Mouse (Mus musculus): ENCODE measurements around the gene Gm2a.
"Not testable (repeated sequence)": the region's sequence is repeated elsewhere in the genome, so short reads cannot be mapped to it uniquely, and the experiment has no call there.

Gene Gm2a

GRCm38 (mm10) chr11:55096731-55097462 is 1.0 kb upstream of the Gm2a start:
- no peak for DNase-seq (ENCODE audit: low spot score in 2 of 2)

GRCm38 (mm10) chr11:55098189-55098915 is 437 bp downstream of the Gm2a start:
- no peak for DNase-seq (ENCODE audit: low spot score in 2 of 2)

- no peak for DNase-seq (ENCODE audit: low spot score in 2 of 2)
Measured at GRCm38 (mm10) chr11:55099019-55099771, 1.3 kb downstream of the Gm2a start.

- DNase-seq (ENCODE audit: low spot score in 2 of 2) = peak in 1 of 2 experiments; percentile 44
Measured at GRCm38 (mm10) chr11:55099868-55100267, 2.0 kb downstream of the Gm2a start.

GRCm38 (mm10) chr11:55102015-55102414 is 4.1 kb downstream of the Gm2a start:
- DNase-seq (ENCODE audit: low spot score in 2 of 2) = no peak

- no peak for DNase-seq (ENCODE audit: low spot score in 2 of 2)
Measured at GRCm38 (mm10) chr11:55103229-55103628, 5.3 kb downstream of the Gm2a start.

- DNase-seq (ENCODE audit: low spot score in 2 of 2) = no peak
Measured at GRCm38 (mm10) chr11:55105389-55105788, 7.5 kb downstream of the Gm2a start.

GRCm38 (mm10) chr11:55106636-55107035 is 8.7 kb downstream of the Gm2a start:
- DNase-seq (ENCODE audit: low spot score in 2 of 2) = no peak

GRCm38 (mm10) chr11:55109521-55110300 is 11.8 kb downstream of the Gm2a start:
- no peak for DNase-seq (ENCODE audit: low spot score in 2 of 2)

- DNase-seq (ENCODE audit: low spot score in 2 of 2) = no peak
Measured at GRCm38 (mm10) chr11:55110566-55111169, 12.8 kb downstream of the Gm2a start.

GRCm38 (mm10) chr11:55113209-55113860 is 15.4 kb downstream of the Gm2a start:
- peak in 1 of 2 experiments; percentile 63 for DNase-seq (ENCODE audit: low spot score in 2 of 2)

- not testable (repeated sequence) for DNase-seq (ENCODE audit: low spot score in 2 of 2)
Measured at GRCm38 (mm10) chr11:55113861-55114250, 15.9 kb downstream of the Gm2a start.

GRCm38 (mm10) chr11:55114291-55114690 is 16.4 kb downstream of the Gm2a start:
- DNase-seq (ENCODE audit: low spot score in 2 of 2) = no peak

- no peak for DNase-seq (ENCODE audit: low spot score in 2 of 2)
Measured at GRCm38 (mm10) chr11:55116004-55116403, 18.1 kb downstream of the Gm2a start.

- no peak for DNase-seq (ENCODE audit: low spot score in 2 of 2)
Measured at GRCm38 (mm10) chr11:55117031-55117430, 19.1 kb downstream of the Gm2a start.

- no peak for DNase-seq (ENCODE audit: low spot score in 2 of 2)
Measured at GRCm38 (mm10) chr11:55120279-55120678, 22.4 kb downstream of the Gm2a start.

- DNase-seq (ENCODE audit: low spot score in 2 of 2) = peak in 1 of 2 experiments; percentile 41
Measured at GRCm38 (mm10) chr11:55120821-55121271, 22.9 kb downstream of the Gm2a start.

GRCm38 (mm10) chr11:55121430-55121829 is 23.5 kb downstream of the Gm2a start:
- no peak for DNase-seq (ENCODE audit: low spot score in 2 of 2)

- no peak for DNase-seq (ENCODE audit: low spot score in 2 of 2)
Measured at GRCm38 (mm10) chr11:55126663-55127062, 28.7 kb downstream of the Gm2a start.

GRCm38 (mm10) chr11:55127937-55128336 is 30.0 kb downstream of the Gm2a start:
- DNase-seq (ENCODE audit: low spot score in 2 of 2) = no peak

- DNase-seq (ENCODE audit: low spot score in 2 of 2) = no peak
Measured at GRCm38 (mm10) chr11:55128411-55128810, 30.5 kb downstream of the Gm2a start.

All from natural killer cell, adult 2 months (primary cell).